Mouse (Mus musculus) CH12.LX (cell line): Measurements from ENCODE around the gene Cdh23. TPM values are rescaled to one million over a fixed set of nuclear protein-coding genes. Genes with fewer than 3 reads are reported as not detected.
A peak's percentile ranks its signal among the peaks of the same experiment; 100 is the strongest.

Experiments
- DNase-seq: peaks from one replicate; pipeline ENCODE4 v3.0.0-alpha.2; 2013; ENCODE audit errors: extremely low read depth
- H3K27ac ChIP-seq: 2 replicates; pipeline ENCODE4 v1.5.1; 2012; ENCODE audit warnings: low read depth, mild to moderate bottlenecking, control low read depth, moderate library complexity; ENCODE audit not compliant: insufficient read depth
- H3K27me3 ChIP-seq: replicated peaks from 2 replicates; pipeline ENCODE3; 2012; ENCODE audit warnings: inconsistent platforms
- H3K36me3 ChIP-seq, 2 experiments: replicated peaks in 1 of 2; 2 replicates each; pipeline versions ENCODE3 to v1.6.1; 2012; ENCODE audit warnings: inconsistent platforms in 1 of 2, low read length in 1 of 2, mild to moderate bottlenecking in 1 of 2, mixed read lengths in 1 of 2, moderate library complexity in 1 of 2; ENCODE audit not compliant: control insufficient read depth in 1 of 2, insufficient read depth in 1 of 2
- H3K4me1 ChIP-seq, 2 experiments: 2 replicates each; pipeline ENCODE4 v1.6.1; 2012; ENCODE audit warnings: inconsistent platforms in 1 of 2, moderate library complexity in 1 of 2; ENCODE audit not compliant: insufficient read depth in 2 of 2, control insufficient read depth in 1 of 2
- H3K4me2 ChIP-seq: 2 replicates; pipeline ENCODE4 v1.6.1; 2012; ENCODE audit warnings: low read depth, mild to moderate bottlenecking, control low read depth; ENCODE audit not compliant: poor library complexity, insufficient read depth, severe bottlenecking
- H3K4me3 ChIP-seq, 3 experiments: fragments of 150-350 bp in 1 of 3; sonication (generic) in 1 of 3; replicated peaks in 1 of 3; 2 replicates each; pipeline versions ENCODE3 to v1.5.1; 2011 to 2012; ENCODE audit warnings: low read depth in 2 of 3, low read length in 2 of 3, mild to moderate bottlenecking in 2 of 3, moderate library complexity in 2 of 3, control low read depth in 1 of 3, improper control_type of control experiment in 1 of 3, inconsistent platforms in 1 of 3, mixed read lengths in 1 of 3; ENCODE audit not compliant: poor library complexity in 1 of 3
- H3K79me2 ChIP-seq: replicated peaks from 2 replicates; pipeline ENCODE4 v1.6.1; 2012; ENCODE audit warnings: mild to moderate bottlenecking, moderate library complexity; ENCODE audit not compliant: control insufficient read depth, poor library complexity, insufficient read depth, severe bottlenecking; ENCODE audit errors: extremely low read depth
- H3K9ac ChIP-seq: 2 replicates; pipeline ENCODE4 v1.6.1; 2012; ENCODE audit warnings: low read depth, mild to moderate bottlenecking, control low read depth, moderate library complexity; ENCODE audit not compliant: insufficient read depth
- H3K9me3 ChIP-seq: replicated peaks from 2 replicates; pipeline ENCODE3; 2012; ENCODE audit warnings: low read length, inconsistent platforms, mixed read lengths
- BHLHE40 ChIP-seq: IDR thresholded peaks from 2 replicates; pipeline ENCODE4 v1.6.1; 2011; ENCODE audit warnings: mild to moderate bottlenecking, low read depth, low read length, improper control_type of control experiment
- CTCF ChIP-seq, 2 experiments: IDR thresholded peaks in 1 of 2; conservative IDR thresholded peaks in 1 of 2; 2 replicates each; pipeline ENCODE4 v1.5.1; 2011 to 2012; ENCODE audit warnings: low read depth in 2 of 2, low read length in 2 of 2, improper control_type of control experiment in 1 of 2, inconsistent platforms in 1 of 2, mild to moderate bottlenecking in 1 of 2, moderate library complexity in 1 of 2
- E2F4 ChIP-seq: IDR thresholded peaks from 2 replicates; pipeline ENCODE4 v1.6.1; 2011; ENCODE audit warnings: low read depth, low read length, improper control_type of control experiment; ENCODE audit not compliant: insufficient replicate concordance
- ELF1 ChIP-seq: IDR thresholded peaks from 2 replicates; pipeline ENCODE4 v1.6.1; 2014; ENCODE audit warnings: low read depth, mild to moderate bottlenecking, inconsistent platforms, low read length, improper control_type of control experiment
- ETS1 ChIP-seq: conservative IDR thresholded peaks from 2 replicates; pipeline ENCODE4 v1.6.1; 2012; ENCODE audit warnings: low read depth, mild to moderate bottlenecking, inconsistent platforms, low read length, improper control_type of control experiment, moderate library complexity
- GABPA ChIP-seq: IDR thresholded peaks from 2 replicates; pipeline ENCODE4 v1.6.1; 2012; ENCODE audit warnings: low read depth, low read length, improper control_type of control experiment, inconsistent platforms; ENCODE audit not compliant: insufficient replicate concordance
- IRF4 ChIP-seq: IDR thresholded peaks from 2 replicates; pipeline ENCODE4 v1.6.1; 2014; ENCODE audit warnings: low read depth, mild to moderate bottlenecking, inconsistent platforms, low read length, improper control_type of control experiment
- KAT2A ChIP-seq: IDR thresholded peaks from 2 replicates; pipeline ENCODE4 v1.6.1; 2012; ENCODE audit warnings: low read length, improper control_type of control experiment, inconsistent platforms; ENCODE audit not compliant: insufficient replicate concordance
- MAX ChIP-seq: IDR thresholded peaks from 2 replicates; pipeline ENCODE4 v1.6.1; 2011; ENCODE audit warnings: low read length, improper control_type of control experiment
- MEF2A ChIP-seq: IDR thresholded peaks from 2 replicates; pipeline ENCODE4 v1.6.1; 2014; ENCODE audit warnings: low read depth, mild to moderate bottlenecking, inconsistent platforms, low read length, improper control_type of control experiment, borderline replicate concordance
- MXI1 ChIP-seq: IDR thresholded peaks from 2 replicates; pipeline ENCODE4 v1.6.1; 2011; ENCODE audit warnings: mild to moderate bottlenecking, low read depth, low read length, improper control_type of control experiment
- MYC ChIP-seq: IDR thresholded peaks from 2 replicates; pipeline ENCODE4 v1.6.1; 2011; ENCODE audit warnings: low read depth, mild to moderate bottlenecking, improper control_type of control experiment, low read length
- POLR2A ChIP-seq: IDR thresholded peaks from 2 replicates; pipeline ENCODE4 v1.6.1; 2011; ENCODE audit warnings: low read depth, mild to moderate bottlenecking, improper control_type of control experiment, low read length
- POLR2AphosphoS2 ChIP-seq: IDR thresholded peaks from 2 replicates; pipeline ENCODE4 v1.6.1; 2011; ENCODE audit warnings: low read depth, low read length, improper control_type of control experiment
- RAD21 ChIP-seq: IDR thresholded peaks from 2 replicates; pipeline ENCODE4 v1.6.1; 2011; ENCODE audit warnings: low read depth, mild to moderate bottlenecking, low read length, improper control_type of control experiment, moderate library complexity
- RCOR1 ChIP-seq: conservative IDR thresholded peaks from 2 replicates; pipeline ENCODE4 v1.6.1; 2012; ENCODE audit warnings: low read depth, mild to moderate bottlenecking, inconsistent platforms, low read length, improper control_type of control experiment
- SIN3A ChIP-seq: IDR thresholded peaks from 2 replicates; pipeline ENCODE4 v1.6.1; 2012; ENCODE audit warnings: low read length, improper control_type of control experiment, inconsistent platforms
- SMC3 ChIP-seq: IDR thresholded peaks from 2 replicates; pipeline ENCODE4 v1.6.1; 2011; ENCODE audit warnings: low read depth, low read length, improper control_type of control experiment
- TBP ChIP-seq: conservative IDR thresholded peaks from 2 replicates; pipeline ENCODE4 v1.6.1; 2011; ENCODE audit warnings: low read depth, low read length, improper control_type of control experiment
- TCF12 ChIP-seq: IDR thresholded peaks from 2 replicates; pipeline ENCODE4 v1.6.1; 2014; ENCODE audit warnings: low read depth, mild to moderate bottlenecking, inconsistent platforms, low read length, improper control_type of control experiment
- USF1 ChIP-seq: IDR thresholded peaks from 2 replicates; pipeline ENCODE4 v1.6.1; 2014; ENCODE audit warnings: low read depth, mild to moderate bottlenecking, inconsistent platforms, low read length, improper control_type of control experiment
- USF2 ChIP-seq: conservative IDR thresholded peaks from 2 replicates; pipeline ENCODE4 v1.6.1; 2011; ENCODE audit warnings: low read depth, low read length, improper control_type of control experiment
- dilution Hi-C: fragments of 300-500 bp; cut with MboI; formaldehyde crosslinking; loops from 2 replicates; pipeline ENCODE4 v1.14.3; 2020; ENCODE audit warnings: low sequenced_read_pairs; ENCODE audit not compliant: extremely low pct_unique_long_range_greater_than_20kb, extremely low pct_ligation_motif_present
- in situ Hi-C: fragments of 300-500 bp; cut with MboI; formaldehyde crosslinking; loops from 3 replicates; pipeline ENCODE4 v1.14.3; 2019; ENCODE audit warnings: low sequenced_read_pairs, low pct_ligation_motif_present, low pct_unique_long_range_greater_than_20kb, mixed read lengths
- polyA plus RNA-seq: library from polyadenylated mRNA; unstranded; fragments of >175 nt; gene quantifications from 2 replicates; pipeline ENCODE4 v1.2.1, GENCODE M21; 2012; ENCODE audit warnings: low read depth; ENCODE audit not compliant: insufficient read length
- total RNA-seq, 2 experiments: library from RNA; depleted of rRNA; stranded (reverse); fragments of 300-350 nt in 1 of 2; fragments of >200 nt in 1 of 2; gene quantifications; 2 replicates each; pipeline ENCODE4 v1.2.3; 2012 to 2014

Cdh23 gene
- total and polyA plus RNA-seq, 3 experiments = 0.20 to 0.73 (median 0.30) TPM

DNA sequence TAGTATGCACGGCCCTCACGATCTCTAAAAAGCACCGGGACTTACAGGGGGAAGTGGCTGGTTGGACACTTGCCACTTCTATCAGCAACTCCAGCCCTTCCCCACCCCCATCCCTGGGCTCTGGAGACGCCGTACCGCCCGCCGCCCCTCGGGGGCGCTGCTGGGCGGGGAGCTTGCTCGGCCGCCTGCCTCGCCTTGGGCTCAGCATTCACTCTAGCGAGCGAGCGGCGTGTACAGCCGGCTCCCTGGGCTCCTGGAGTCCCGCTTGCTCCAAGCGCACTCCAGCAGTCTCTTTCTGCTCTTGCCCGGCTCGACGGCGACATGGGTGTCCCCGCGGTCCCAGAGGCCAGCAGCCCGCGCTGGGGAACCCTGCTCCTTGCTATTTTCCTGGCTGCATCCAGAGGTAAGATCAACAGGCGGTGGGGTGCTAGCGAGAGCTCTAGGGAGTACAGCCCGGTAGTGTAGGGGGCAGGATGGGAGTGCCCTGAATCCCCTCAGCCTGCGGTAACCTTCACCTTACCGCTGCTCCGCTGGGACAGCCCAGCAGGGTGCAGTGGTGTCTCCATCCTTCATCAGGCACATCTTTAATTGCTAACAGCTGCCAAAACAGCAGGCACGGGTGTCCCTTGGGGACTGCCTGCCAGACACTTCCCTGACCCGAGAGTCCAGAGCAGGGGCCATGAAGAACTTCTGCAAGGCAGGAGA lies 349.4 kb downstream of the Cdh23 start, which contains the start of gene Vsir (continued):
- TF ChIP-seq E2F4 (no peak), MAX (peak; percentile 63; the same call in 1 of the 2 replicates), POLR2AphosphoS2 (no peak), RAD21 (peak; percentile 67), MEF2A (peak; percentile 67; the same call in 1 of the 2 replicates), TBP (no peak), KAT2A (no peak), POLR2A (peak; percentile 54; the same call in 1 of the 2 replicates), USF1 (no peak), USF2 (no peak)

DNA sequence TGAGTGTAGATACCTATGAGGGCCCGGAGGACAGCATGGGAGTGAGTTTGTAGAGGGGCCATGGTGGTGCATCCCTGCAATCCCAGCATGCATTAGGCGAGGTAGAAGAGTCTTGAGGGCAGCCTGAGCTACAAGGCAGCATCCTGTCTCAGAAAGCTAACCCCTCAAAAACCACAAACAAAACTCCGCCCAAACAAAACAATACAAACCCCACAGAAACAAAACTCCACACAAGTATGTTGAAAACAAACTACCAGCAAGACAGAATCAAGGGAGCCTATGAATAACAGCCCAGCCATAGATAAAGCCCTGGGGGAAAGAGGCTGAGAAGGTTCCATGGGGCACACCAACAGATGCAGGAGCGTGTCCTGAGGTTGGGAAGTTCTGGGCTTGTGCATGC lies 350.2 kb downstream of the Cdh23 start:
- H3K9ac ChIP-seq = no peak overlapping the region
- H3K4me1 ChIP-seq = peaks cover 14 to 44% of the 10 kb centered on the region in 2 experiments
- dilution Hi-C loops (no loop called here), in situ Hi-C loops (no loop called here)
- no peak for DNase-seq
- H3K36me3 ChIP-seq = no peaks in the 10 kb centered on the region
- H3K9me3 ChIP-seq = no peaks in the 10 kb centered on the region
- no peak for TF ChIP-seq ELF1
- TF ChIP-seq ETS1 = no peak
- H3K27ac ChIP-seq = no peak overlapping the region
- peak overlapping the region; percentile 30; the same call in 1 of the 2 replicates for H3K4me2 ChIP-seq
- H3K27me3 ChIP-seq = peaks cover 19% of the 10 kb centered on the region
- H3K79me2 ChIP-seq = no peaks in the 10 kb centered on the region
- no peak overlapping the region for H3K4me3 ChIP-seq

DNA sequence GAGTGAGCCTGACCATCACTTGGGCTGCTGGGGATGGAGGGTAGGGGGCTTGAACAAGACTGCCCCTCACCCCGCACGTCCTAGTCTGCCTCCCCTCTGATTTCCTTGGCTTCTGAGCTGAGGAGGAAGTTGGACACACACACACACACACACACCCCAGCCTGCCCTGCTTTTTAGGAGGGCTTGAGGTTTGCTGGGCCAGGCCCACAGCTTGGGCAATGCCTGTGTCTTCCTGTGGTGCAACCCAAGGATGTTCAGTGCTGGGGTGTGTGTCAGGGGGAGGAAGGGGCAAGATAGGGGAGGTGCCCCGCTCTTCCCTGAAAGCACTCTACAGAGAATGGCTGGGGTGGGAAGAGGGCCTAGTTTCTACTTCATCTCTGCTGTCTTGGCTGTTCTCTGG lies 352.2 kb downstream of the Cdh23 start:
- Histone ChIP-seq H3K9ac (no peak overlapping the region), H3K4me3 (no peak overlapping the region), H3K36me3 (no peaks in the 10 kb centered on the region), H3K4me2 (no peak overlapping the region), H3K79me2 (no peaks in the 10 kb centered on the region), H3K27me3 (peaks cover 19% of the 10 kb centered on the region), H3K9me3 (no peaks in the 10 kb centered on the region), H3K27ac (no peak overlapping the region), H3K4me1 (peaks cover 6 to 30% of the 10 kb centered on the region in 2 experiments; a peak in 3 of 4 replicates)
- TF ChIP-seq ELF1 (no peak), USF1 (no peak), TBP (no peak), RCOR1 (no peak), SIN3A (no peak), MYC (no peak), MXI1 (no peak), CTCF (conservative IDR thresholded peaks at IDR 0.05 in 1 of 2, IDR thresholded peaks at IDR 0.05 in 1 of 2; ENCODE audit: low read depth in 2 of 2, low read length in 2 of 2) (no peak), KAT2A (no peak), TCF12 (no peak), BHLHE40 (no peak), E2F4 (no peak), GABPA (no peak), IRF4 (no peak), RAD21 (no peak), SMC3 (no peak)
- in situ Hi-C loops = no loop called here
- dilution Hi-C loops = no loop called here
- DNase-seq = no peak
